Mouse (Mus musculus): ENCODE measurements at regions not wholly inside any gene's neighbourhood (a gene's known extent, or its start where the extent isn't known, plus 50 kb on each side); places are given as distances from the start of the nearest gene placed in this dataset.

GRCm38 (mm10) chr5:126335091-126335490 is 803.5 kb downstream of the Tmem132b start:
- no peak for DNase-seq (ENCODE audit: low read depth, low spot score)

- no peak for DNase-seq (ENCODE audit: low read depth, low spot score)
These were observed 804.3 kb downstream of the Tmem132b start for GRCm38 (mm10) chr5:126335553-126336520.

- DNase-seq (ENCODE audit: low read depth, low spot score) = no peak
These were observed 806.3 kb downstream of the Tmem132b start for GRCm38 (mm10) chr5:126337884-126338283.

- DNase-seq (ENCODE audit: low read depth, low spot score) = no peak
These were observed 812.0 kb downstream of the Tmem132b start for GRCm38 (mm10) chr5:126343570-126343969.

- DNase-seq (ENCODE audit: low read depth, low spot score) = no peak
These were observed 819.4 kb downstream of the Tmem132b start for GRCm38 (mm10) chr5:126350936-126351335.

- no peak for DNase-seq (ENCODE audit: low read depth, low spot score)
These were observed 837.9 kb downstream of the Tmem132b start for GRCm38 (mm10) chr5:126369436-126369835.

- DNase-seq (ENCODE audit: low read depth, low spot score) = no peak
These were observed 849.3 kb upstream of the Tmem132c start for GRCm38 (mm10) chr5:126392306-126392705.

GRCm38 (mm10) chr5:126395331-126395730 is 846.3 kb upstream of the Tmem132c start:
- peak; percentile 47 for DNase-seq (ENCODE audit: low read depth, low spot score)

GRCm38 (mm10) chr5:126431748-126432147 is 809.9 kb upstream of the Tmem132c start:
- DNase-seq (ENCODE audit: low read depth, low spot score) = no peak

- DNase-seq (ENCODE audit: low read depth, low spot score) = peak; percentile 79
These were observed 802.9 kb upstream of the Tmem132c start for GRCm38 (mm10) chr5:126438696-126439095.

GRCm38 (mm10) chr5:126440516-126440915 is 801.1 kb upstream of the Tmem132c start:
- peak; percentile 70 for DNase-seq (ENCODE audit: low read depth, low spot score)

- DNase-seq (ENCODE audit: low read depth, low spot score) = no peak
These were observed 765.8 kb upstream of the Tmem132c start for GRCm38 (mm10) chr5:126475761-126476160.

- no peak for DNase-seq (ENCODE audit: low read depth, low spot score)
These were observed 719.5 kb upstream of the Tmem132c start for GRCm38 (mm10) chr5:126522076-126522475.

GRCm38 (mm10) chr5:126525863-126526262 is 715.7 kb upstream of the Tmem132c start:
- DNase-seq (ENCODE audit: low read depth, low spot score) = peak; percentile 88

GRCm38 (mm10) chr5:126530806-126531527 is 710.6 kb upstream of the Tmem132c start:
- no peak for DNase-seq (ENCODE audit: low read depth, low spot score)

GRCm38 (mm10) chr5:126531528-126531894 is 710.1 kb upstream of the Tmem132c start:
- DNase-seq (ENCODE audit: low read depth, low spot score) = no peak

- no peak for DNase-seq (ENCODE audit: low read depth, low spot score)
These were observed 709.6 kb upstream of the Tmem132c start for GRCm38 (mm10) chr5:126531975-126532374.

GRCm38 (mm10) chr5:126538072-126538471 is 703.5 kb upstream of the Tmem132c start:
- DNase-seq (ENCODE audit: low read depth, low spot score) = no peak

- peak; percentile 59 for DNase-seq (ENCODE audit: low read depth, low spot score)
These were observed 697.2 kb upstream of the Tmem132c start for GRCm38 (mm10) chr5:126544261-126544976.

- peak; percentile 58 for DNase-seq (ENCODE audit: low read depth, low spot score)
These were observed 693.8 kb upstream of the Tmem132c start for GRCm38 (mm10) chr5:126547841-126548240.

- peak; percentile 55 for DNase-seq (ENCODE audit: low read depth, low spot score)
These were observed 689.9 kb upstream of the Tmem132c start for GRCm38 (mm10) chr5:126551676-126552075.

- no peak for DNase-seq (ENCODE audit: low read depth, low spot score)
These were observed 682.6 kb upstream of the Tmem132c start for GRCm38 (mm10) chr5:126559011-126559410.
